Mouse (Mus musculus): ENCODE data around the gene Slc9a3r1.

Gene Slc9a3r1

GRCm38 (mm10) chr11:115161578-115162204, 1.4 kb upstream of the Slc9a3r1 start:
- no peak for DNase-seq (ENCODE audit: extremely low spot score, low read depth, low spot score)

- no peak for DNase-seq (ENCODE audit: extremely low spot score, low read depth, low spot score)
Measured at GRCm38 (mm10) chr11:115162205-115162601, 938 bp upstream of the Slc9a3r1 start.

- DNase-seq (ENCODE audit: extremely low spot score, low read depth, low spot score): no peak
Measured at GRCm38 (mm10) chr11:115163568-115164150, 518 bp downstream of the Slc9a3r1 start.

GRCm38 (mm10) chr11:115164341-115164975, 1.3 kb downstream of the Slc9a3r1 start:
- no peak for DNase-seq (ENCODE audit: extremely low spot score, low read depth, low spot score)

- DNase-seq (ENCODE audit: extremely low spot score, low read depth, low spot score): no peak
Measured at GRCm38 (mm10) chr11:115164976-115165374, 1.8 kb downstream of the Slc9a3r1 start.

GRCm38 (mm10) chr11:115166776-115167175, 3.6 kb downstream of the Slc9a3r1 start:
- no peak for DNase-seq (ENCODE audit: extremely low spot score, low read depth, low spot score)

- DNase-seq (ENCODE audit: extremely low spot score, low read depth, low spot score): no peak
Measured at GRCm38 (mm10) chr11:115167631-115168249, 4.6 kb downstream of the Slc9a3r1 start.

GRCm38 (mm10) chr11:115169430-115169829, 6.3 kb downstream of the Slc9a3r1 start:
- no peak for DNase-seq (ENCODE audit: extremely low spot score, low read depth, low spot score)

- DNase-seq (ENCODE audit: extremely low spot score, low read depth, low spot score): no peak
Measured at GRCm38 (mm10) chr11:115171125-115171524, 8.0 kb downstream of the Slc9a3r1 start.

GRCm38 (mm10) chr11:115172825-115173287, 9.7 kb downstream of the Slc9a3r1 start:
- DNase-seq (ENCODE audit: extremely low spot score, low read depth, low spot score): no peak

- DNase-seq (ENCODE audit: extremely low spot score, low read depth, low spot score): no peak
Measured at GRCm38 (mm10) chr11:115173549-115174339, 10.6 kb downstream of the Slc9a3r1 start.

GRCm38 (mm10) chr11:115176399-115177190, 13.5 kb downstream of the Slc9a3r1 start:
- no peak for DNase-seq (ENCODE audit: extremely low spot score, low read depth, low spot score)

- DNase-seq (ENCODE audit: extremely low spot score, low read depth, low spot score): no peak
Measured at GRCm38 (mm10) chr11:115177559-115178195, 14.5 kb downstream of the Slc9a3r1 start.

GRCm38 (mm10) chr11:115178766-115179165, 15.6 kb downstream of the Slc9a3r1 start:
- no peak for DNase-seq (ENCODE audit: extremely low spot score, low read depth, low spot score)

GRCm38 (mm10) chr11:115179191-115179590, 16.1 kb downstream of the Slc9a3r1 start:
- no peak for DNase-seq (ENCODE audit: extremely low spot score, low read depth, low spot score)

GRCm38 (mm10) chr11:115179881-115180280, 16.7 kb downstream of the Slc9a3r1 start:
- no peak for DNase-seq (ENCODE audit: extremely low spot score, low read depth, low spot score)

GRCm38 (mm10) chr11:115181913-115182638, 18.9 kb downstream of the Slc9a3r1 start:
- DNase-seq (ENCODE audit: extremely low spot score, low read depth, low spot score): no peak

GRCm38 (mm10) chr11:115184973-115185372, 21.8 kb downstream of the Slc9a3r1 start:
- DNase-seq (ENCODE audit: extremely low spot score, low read depth, low spot score): no peak

- DNase-seq (ENCODE audit: extremely low spot score, low read depth, low spot score): peak; percentile 86
Measured at GRCm38 (mm10) chr11:115187224-115187639, 24.1 kb downstream of the Slc9a3r1 start, which contains the start of gene Tmem104. TSS of gene Tmem104 (plus strand) at chr11:115187487.
